Mouse (Mus musculus) C2C12 (cell line): Measurements from ENCODE around the gene Gm42742.

Source experiments
- CEBPB ChIP-seq: IDR thresholded peaks from one replicate; pipeline ENCODE4 v1.6.1; 2011; ENCODE audit warnings: low read depth, mild to moderate bottlenecking, control low read depth, moderate library complexity
- CTCF ChIP-seq: IDR thresholded peaks from one replicate; pipeline ENCODE4 v1.5.1; 2011; ENCODE audit not compliant: control insufficient read depth, insufficient read depth, insufficient read length
- FOSL1 ChIP-seq: IDR thresholded peaks from one replicate; pipeline ENCODE4 v1.8.0; 2011; ENCODE audit warnings: mild to moderate bottlenecking, low read length; ENCODE audit not compliant: poor library complexity, insufficient read depth, severe bottlenecking
- MAX ChIP-seq: IDR thresholded peaks from one replicate; pipeline ENCODE4 v1.6.1; 2011; ENCODE audit warnings: mild to moderate bottlenecking, control low read depth
- MYOD1 ChIP-seq: IDR thresholded peaks from one replicate; pipeline ENCODE4 v1.6.1; 2011; ENCODE audit warnings: low read depth; ENCODE audit not compliant: control insufficient read depth, insufficient read length
- MYOG ChIP-seq: IDR thresholded peaks from one replicate; pipeline ENCODE4 v1.6.1; 2011; ENCODE audit not compliant: control insufficient read depth, insufficient read length; ENCODE audit errors: extremely low read depth
- USF1 ChIP-seq: IDR thresholded peaks from one replicate; pipeline ENCODE4 v1.6.1; 2011; ENCODE audit warnings: low read depth, mild to moderate bottlenecking, control low read depth, moderate library complexity

- TF ChIP-seq CTCF (no peak), MAX (no peak), MYOG (no peak), MYOD1 (no peak), USF1 (no peak), CEBPB (no peak), FOSL1 (no peak)
Observed at GRCm38 (mm10) chr7:127012374-127012773, 8.5 kb downstream of the Gm42742 start.
